Mouse (Mus musculus) C2C12 (cell line): Measurements from ENCODE around the gene D230025D16Rik.

Experiments used
- CEBPB ChIP-seq: IDR thresholded peaks from one replicate; pipeline ENCODE4 v1.6.1; 2011; ENCODE audit warnings: low read depth, mild to moderate bottlenecking, control low read depth, moderate library complexity
- CTCF ChIP-seq: IDR thresholded peaks from one replicate; pipeline ENCODE4 v1.5.1; 2011; ENCODE audit not compliant: control insufficient read depth, insufficient read depth, insufficient read length
- MYOG ChIP-seq: IDR thresholded peaks from one replicate; pipeline ENCODE4 v1.6.1; 2011; ENCODE audit not compliant: control insufficient read depth, insufficient read length; ENCODE audit errors: extremely low read depth

DNA sequence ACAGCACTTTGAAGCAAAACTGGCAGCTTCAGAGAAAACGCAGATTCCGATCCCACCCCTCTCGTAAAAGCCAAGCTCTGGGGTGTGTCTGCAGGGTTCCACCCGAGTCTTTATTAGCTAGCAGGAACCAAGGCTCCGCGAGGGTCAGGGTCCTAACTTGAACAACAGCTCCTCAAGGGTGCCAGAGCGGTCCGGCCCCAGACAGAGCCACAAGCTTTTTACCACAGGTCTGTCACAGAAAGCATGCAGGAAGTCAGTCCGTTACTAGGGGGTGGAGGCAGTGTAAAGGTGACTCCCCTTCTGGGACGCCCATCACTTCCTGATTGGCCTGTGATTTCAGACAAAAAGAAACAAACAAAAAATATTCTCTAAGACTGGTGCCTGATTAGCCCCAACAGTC is 40.2 kb downstream of the D230025D16Rik start:
- TF ChIP-seq MYOG (no peak), CTCF (no peak), CEBPB (no peak)
